Mouse (Mus musculus) MEL (cell line): ENCODE results near the gene Mcoln1. TPM values are rescaled to one million over a fixed set of nuclear protein-coding genes. Genes with fewer than 3 reads are reported as not detected.

ENCODE experiments used
- DNase-seq: peaks from one replicate; pipeline ENCODE4 v3.0.0; 2011; ENCODE audit warnings: low read depth, low spot score
- H3K27ac ChIP-seq: 2 replicates; pipeline ENCODE4 v1.5.1; 2012; ENCODE audit warnings: low read depth, mild to moderate bottlenecking, control low read depth, low read length, moderate library complexity; ENCODE audit not compliant: control insufficient read depth
- H3K27me3 ChIP-seq, 2 experiments: fragments of 150-350 bp in 1 of 2; sonication (generic) in 1 of 2; 2 replicates each; pipeline ENCODE4 v1.6.1; 2012; ENCODE audit warnings: low read length in 2 of 2, mild to moderate bottlenecking in 2 of 2, improper control_type of control experiment in 1 of 2, moderate library complexity in 1 of 2; ENCODE audit not compliant: insufficient read depth in 2 of 2, control insufficient read depth in 1 of 2
- H3K36me3 ChIP-seq, 2 experiments: 2 replicates each; pipeline ENCODE4 v1.6.1; 2012 to 2014; ENCODE audit warnings: low read length in 2 of 2, improper control_type of control experiment in 1 of 2, inconsistent platforms in 1 of 2, mild to moderate bottlenecking in 1 of 2; ENCODE audit not compliant: insufficient read depth in 2 of 2, control insufficient read depth in 1 of 2
- H3K4me1 ChIP-seq, 2 experiments: fragments of 150-350 bp in 1 of 2; sonication (generic) in 1 of 2; 2 replicates each; pipeline ENCODE4 v1.6.1; 2012; ENCODE audit warnings: low read length in 2 of 2, improper control_type of control experiment in 1 of 2, mild to moderate bottlenecking in 1 of 2; ENCODE audit not compliant: insufficient read depth in 2 of 2, control insufficient read depth in 1 of 2
- H3K4me3 ChIP-seq, 2 experiments: fragments of 150-350 bp in 1 of 2; sonication (generic) in 1 of 2; 2 replicates each; pipeline ENCODE4 v1.5.1; 2012; ENCODE audit warnings: low read depth in 2 of 2, low read length in 2 of 2, mild to moderate bottlenecking in 2 of 2, moderate library complexity in 2 of 2, control low read depth in 1 of 2, improper control_type of control experiment in 1 of 2; ENCODE audit not compliant: control insufficient read depth in 1 of 2, insufficient read depth in 1 of 2
- H3K79me2 ChIP-seq: 2 replicates; pipeline ENCODE4 v1.6.1; 2012; ENCODE audit warnings: mild to moderate bottlenecking, low read length, moderate library complexity; ENCODE audit not compliant: control insufficient read depth, poor library complexity, insufficient read depth
- H3K9ac ChIP-seq: 2 replicates; pipeline ENCODE4 v1.6.1; 2012; ENCODE audit warnings: low read depth, mild to moderate bottlenecking, control low read depth, low read length, moderate library complexity; ENCODE audit not compliant: control insufficient read depth, poor library complexity, severe bottlenecking
- H3K9me3 ChIP-seq: fragments of 150-350 bp; sonication (generic); replicated peaks from 2 replicates; pipeline ENCODE4 v1.6.1; 2012; ENCODE audit warnings: mild to moderate bottlenecking, low read length, improper control_type of control experiment, moderate library complexity; ENCODE audit not compliant: insufficient read depth
- BHLHE40 ChIP-seq: IDR thresholded peaks from 2 replicates; pipeline ENCODE4 v1.6.1; 2012; ENCODE audit warnings: low read depth, mild to moderate bottlenecking, inconsistent platforms, low read length, improper control_type of control experiment, borderline replicate concordance
- CHD1 ChIP-seq: IDR thresholded peaks from 2 replicates; pipeline ENCODE4 v1.6.1; 2012; ENCODE audit warnings: low read depth, mild to moderate bottlenecking, inconsistent platforms, low read length, improper control_type of control experiment
- CHD2 ChIP-seq: IDR thresholded peaks from 2 replicates; pipeline ENCODE4 v1.6.1; 2011; ENCODE audit warnings: low read length, improper control_type of control experiment
- CTCF ChIP-seq, 3 experiments: IDR thresholded peaks in 2 of 3; conservative IDR thresholded peaks in 1 of 3; 2 replicates each; pipeline ENCODE4 v1.5.1; 2011 to 2012; ENCODE audit warnings: low read length in 3 of 3, low read depth in 2 of 3, mild to moderate bottlenecking in 2 of 3, improper control_type of control experiment in 1 of 3, inconsistent platforms in 1 of 3, mixed read lengths in 1 of 3, moderate library complexity in 1 of 3; ENCODE audit not compliant: control insufficient read depth in 1 of 3, insufficient read depth in 1 of 3, poor library complexity in 1 of 3, severe bottlenecking in 1 of 3
- E2F4 ChIP-seq: IDR thresholded peaks from 2 replicates; pipeline ENCODE4 v1.6.1; 2011; ENCODE audit warnings: low read depth, low read length, improper control_type of control experiment, borderline replicate concordance
- ELF1 ChIP-seq: IDR thresholded peaks from 2 replicates; pipeline ENCODE4 v1.6.1; 2014; ENCODE audit warnings: low read depth, mild to moderate bottlenecking, inconsistent platforms, low read length, improper control_type of control experiment, moderate library complexity
- EP300 ChIP-seq, 2 experiments: IDR thresholded peaks; 2 replicates each; pipeline ENCODE4 v1.6.1; 2011; ENCODE audit warnings: improper control_type of control experiment in 2 of 2, low read length in 2 of 2, low read depth in 1 of 2, mild to moderate bottlenecking in 1 of 2
- GABPA ChIP-seq: IDR thresholded peaks from 2 replicates; pipeline ENCODE4 v1.6.1; 2012; ENCODE audit warnings: low read depth, mild to moderate bottlenecking, inconsistent platforms, low read length, improper control_type of control experiment, moderate library complexity
- GATA1 ChIP-seq: IDR thresholded peaks from 2 replicates; pipeline ENCODE4 v1.6.1; 2011; ENCODE audit warnings: low read depth, low read length, improper control_type of control experiment
- HCFC1 ChIP-seq: IDR thresholded peaks from 2 replicates; pipeline ENCODE4 v1.6.1; 2012; ENCODE audit warnings: low read depth, mild to moderate bottlenecking, inconsistent platforms, low read length, improper control_type of control experiment, moderate library complexity
- JUND ChIP-seq: IDR thresholded peaks from 2 replicates; pipeline ENCODE4 v1.6.1; 2011; ENCODE audit warnings: low read depth, mild to moderate bottlenecking, improper control_type of control experiment, low read length
- KAT2A ChIP-seq: conservative IDR thresholded peaks from 2 replicates; pipeline ENCODE4 v1.6.1; 2012; ENCODE audit warnings: low read depth, low read length, improper control_type of control experiment, inconsistent platforms
- MAFK ChIP-seq: IDR thresholded peaks from 2 replicates; pipeline ENCODE4 v1.6.1; 2011; ENCODE audit warnings: low read depth, mild to moderate bottlenecking, low read length, improper control_type of control experiment, borderline replicate concordance
- MAX ChIP-seq: IDR thresholded peaks from 2 replicates; pipeline ENCODE4 v1.6.1; 2011; ENCODE audit warnings: low read length, improper control_type of control experiment
- MAZ ChIP-seq: IDR thresholded peaks from 2 replicates; pipeline ENCODE4 v1.6.1; 2012; ENCODE audit warnings: low read depth, mild to moderate bottlenecking, inconsistent platforms, low read length, improper control_type of control experiment
- MEF2A ChIP-seq: IDR thresholded peaks from 2 replicates; pipeline ENCODE4 v1.6.1; 2014; ENCODE audit warnings: low read depth, mild to moderate bottlenecking, inconsistent platforms, low read length, improper control_type of control experiment; ENCODE audit not compliant: poor library complexity, insufficient replicate concordance, severe bottlenecking; ENCODE audit errors: extremely low read depth
- MXI1 ChIP-seq: IDR thresholded peaks from 2 replicates; pipeline ENCODE4 v1.6.1; 2011; ENCODE audit warnings: mild to moderate bottlenecking, low read depth, low read length, improper control_type of control experiment
- MYB ChIP-seq: IDR thresholded peaks from 2 replicates; pipeline ENCODE4 v1.6.1; 2011; ENCODE audit warnings: mild to moderate bottlenecking, low read depth, low read length, improper control_type of control experiment
- MYC ChIP-seq: IDR thresholded peaks from 2 replicates; pipeline ENCODE4 v1.6.1; 2011; ENCODE audit warnings: low read depth, mild to moderate bottlenecking, low read length, improper control_type of control experiment, moderate library complexity
- NRF1 ChIP-seq: IDR thresholded peaks from 2 replicates; pipeline ENCODE4 v1.6.1; 2014; ENCODE audit warnings: low read depth, mild to moderate bottlenecking, inconsistent platforms, low read length, improper control_type of control experiment, moderate library complexity; ENCODE audit not compliant: poor library complexity, insufficient read depth, severe bottlenecking
- POLR2A ChIP-seq, 2 experiments: IDR thresholded peaks; 2 replicates each; pipeline ENCODE4 v1.6.1; 2011 to 2012; ENCODE audit warnings: low read length in 2 of 2, mild to moderate bottlenecking in 2 of 2, control low read depth in 1 of 2, improper control_type of control experiment in 1 of 2, low read depth in 1 of 2, moderate library complexity in 1 of 2; ENCODE audit not compliant: control insufficient read depth in 1 of 2, insufficient read depth in 1 of 2, poor library complexity in 1 of 2
- POLR2AphosphoS2 ChIP-seq: IDR thresholded peaks from 2 replicates; pipeline ENCODE4 v1.6.1; 2011; ENCODE audit warnings: low read length, improper control_type of control experiment
- RAD21 ChIP-seq: IDR thresholded peaks from 2 replicates; pipeline ENCODE4 v1.6.1; 2011; ENCODE audit warnings: mild to moderate bottlenecking, low read depth, low read length, improper control_type of control experiment
- RCOR1 ChIP-seq: IDR thresholded peaks from 2 replicates; pipeline ENCODE4 v1.6.1; 2012; ENCODE audit warnings: low read depth, mild to moderate bottlenecking, inconsistent platforms, low read length, improper control_type of control experiment
- SIN3A ChIP-seq: IDR thresholded peaks from 2 replicates; pipeline ENCODE4 v1.6.1; 2012; ENCODE audit warnings: low read length, improper control_type of control experiment, inconsistent platforms
- SMC3 ChIP-seq: IDR thresholded peaks from 2 replicates; pipeline ENCODE4 v1.6.1; 2011; ENCODE audit warnings: low read depth, low read length, improper control_type of control experiment
- TBP ChIP-seq: IDR thresholded peaks from 2 replicates; pipeline ENCODE4 v1.8.0; 2011; ENCODE audit warnings: low read depth, low read length, improper control_type of control experiment
- TCF12 ChIP-seq: IDR thresholded peaks from 2 replicates; pipeline ENCODE4 v1.6.1; 2014; ENCODE audit warnings: low read depth, mild to moderate bottlenecking, inconsistent platforms, low read length, improper control_type of control experiment, moderate library complexity
- UBTF ChIP-seq: IDR thresholded peaks from 2 replicates; pipeline ENCODE4 v1.6.1; 2012; ENCODE audit warnings: low read depth, mild to moderate bottlenecking, inconsistent platforms, low read length, improper control_type of control experiment, moderate library complexity, borderline replicate concordance; ENCODE audit not compliant: insufficient read depth
- USF2 ChIP-seq, 2 experiments: IDR thresholded peaks; 2 replicates each; pipeline ENCODE4 v1.6.1; 2011 to 2012; ENCODE audit warnings: improper control_type of control experiment in 2 of 2, low read length in 2 of 2, borderline replicate concordance in 1 of 2, inconsistent platforms in 1 of 2, low read depth in 1 of 2, mild to moderate bottlenecking in 1 of 2; ENCODE audit not compliant: insufficient read depth in 1 of 2
- ZC3H11A ChIP-seq: IDR thresholded peaks from 2 replicates; pipeline ENCODE4 v1.6.1; 2012; ENCODE audit warnings: low read depth, mild to moderate bottlenecking, inconsistent platforms, low read length, improper control_type of control experiment
- ZKSCAN1 ChIP-seq: IDR thresholded peaks from 2 replicates; pipeline ENCODE4 v1.6.1; 2012; ENCODE audit warnings: low read depth, mild to moderate bottlenecking, inconsistent platforms, low read length, improper control_type of control experiment, moderate library complexity
- ZMIZ1 ChIP-seq: IDR thresholded peaks from 2 replicates; pipeline ENCODE4 v1.6.1; 2012; ENCODE audit warnings: low read depth, mild to moderate bottlenecking, inconsistent platforms, low read length, improper control_type of control experiment, moderate library complexity
- ZNF384 ChIP-seq: IDR thresholded peaks from 2 replicates; pipeline ENCODE4 v1.6.1; 2012; ENCODE audit warnings: low read depth, mild to moderate bottlenecking, inconsistent platforms, low read length, improper control_type of control experiment
- polyA plus RNA-seq, 2 experiments: library from polyadenylated mRNA; stranded (reverse) in 1 of 2; unstranded in 1 of 2; fragments of >175 nt in 1 of 2; fragments of >200 nt in 1 of 2; gene quantifications; 2 replicates each; pipeline versions ENCODE4 v1.2.1 to v1.2.4; 2012; ENCODE audit warnings: low replicate concordance in 2 of 2, low read depth in 1 of 2; ENCODE audit not compliant: insufficient read length in 2 of 2, insufficient read depth in 1 of 2, missing spikeins in 1 of 2
- total RNA-seq: library from RNA; depleted of rRNA; stranded (reverse); fragments of 300-350 nt; gene quantifications from 2 replicates; pipeline ENCODE4 v1.2.3, GENCODE M21; 2012; rRNA removed

Mcoln1 gene
- total RNA-seq, result 15.2 and 18.0 TPM in 2 replicates
- polyA plus RNA-seq, result 10 to 100 TPM in 1 of 2 experiments, not detected in 1; 47.6 TPM

GRCm38 (mm10) chr8:3500235-3501090 lies at the start of gene Mcoln1:
Mcoln1 (plus strand) TSS chr8:3500457.
- peaks cover 3% of the 10 kb centered on the region; the same call in 1 of the 2 replicates for H3K79me2 ChIP-seq
- peak within 1 kb of the TSS; percentile 75 for H3K27ac ChIP-seq
- peak within 1 kb of the TSS; percentile 81 for H3K9ac ChIP-seq
- DNase-seq, result peak; percentile 98
- H3K4me1 ChIP-seq, result peaks cover 0 to 6% of the 10 kb centered on the region in 2 experiments; a peak in 2 of 4 replicates
- no peaks in the 10 kb centered on the region for H3K9me3 ChIP-seq
- H3K4me3 ChIP-seq, result peak within 1 kb of the TSS; percentile 56 to 75
- peaks cover 0 to 6% of the 10 kb centered on the region in 2 experiments; a peak in 1 of 4 replicates for H3K36me3 ChIP-seq
- H3K27me3 ChIP-seq, result no peaks in the 10 kb centered on the region
- peak; percentile 87 for TF ChIP-seq HCFC1
- no peak for TF ChIP-seq GATA1
- peak; percentile 86 for TF ChIP-seq POLR2AphosphoS2
- TF ChIP-seq JUND, result no peak
- TF ChIP-seq MEF2A, result peak; percentile 74; the same call in 1 of the 2 replicates
- TF ChIP-seq CTCF (IDR thresholded peaks at IDR 0.05 in 2 of 3, conservative IDR thresholded peaks at IDR 0.05 in 1 of 3; ENCODE audit: control insufficient read depth in 1 of 3, insufficient read depth in 1 of 3, low read depth in 2 of 3, low read length in 3 of 3, poor library complexity in 1 of 3, severe bottlenecking in 1 of 3), result peak in 2 of 3 experiments; percentile 1 to 2; a peak in 1 of 6 replicates
- no peak; the same call in 1 of the 2 replicates for TF ChIP-seq KAT2A
- TF ChIP-seq CHD2, result no peak
- TF ChIP-seq RAD21, result no peak
- TF ChIP-seq EP300 (IDR thresholded peaks at IDR 0.05; ENCODE audit: low read depth in 1 of 2, low read length in 2 of 2), result no peak
- no peak for TF ChIP-seq ZKSCAN1
- no peak for TF ChIP-seq ELF1
- no peak for TF ChIP-seq MYC
- peak; percentile 82; the same call in 1 of the 2 replicates for TF ChIP-seq TBP
- TF ChIP-seq RCOR1, result no peak
- no peak for TF ChIP-seq CHD1
- TF ChIP-seq NRF1, result peak; percentile 97
- no peak for TF ChIP-seq ZC3H11A
- TF ChIP-seq SIN3A, result peak; percentile 95
- TF ChIP-seq USF2 (IDR thresholded peaks at IDR 0.05; ENCODE audit: borderline replicate concordance in 1 of 2, insufficient read depth in 1 of 2, low read depth in 1 of 2, low read length in 2 of 2), result peak; percentile 97 to 99
- TF ChIP-seq MXI1, result peak; percentile 74
- TF ChIP-seq TCF12, result peak; percentile 28; the same call in 1 of the 2 replicates
- peak; percentile 99 for TF ChIP-seq MAX
- TF ChIP-seq POLR2A (IDR thresholded peaks at IDR 0.05; ENCODE audit: control insufficient read depth in 1 of 2, insufficient read depth in 1 of 2, low read depth in 1 of 2, low read length in 2 of 2, poor library complexity in 1 of 2), result peak; percentile 86 to 92; a peak in 3 of 4 replicates
- no peak for TF ChIP-seq GABPA
- TF ChIP-seq BHLHE40, result peak; percentile 90
- TF ChIP-seq ZMIZ1, result peak; percentile 63; the same call in 1 of the 2 replicates
- peak; percentile 89 for TF ChIP-seq MAZ
- no peak for TF ChIP-seq MYB
- TF ChIP-seq MAFK, result no peak
- TF ChIP-seq ZNF384, result no peak
- no peak for TF ChIP-seq UBTF
- no peak for TF ChIP-seq SMC3
- no peak for TF ChIP-seq E2F4
